Mouse (Mus musculus) ovary, postnatal 14 days (tissue): ENCODE results near the gene Gm21797.
"Not testable (repeated sequence)": the region's sequence is repeated elsewhere in the genome, so short reads cannot be mapped to it uniquely, and the experiment has no call there.

Experiments used
- DNase-seq: peaks from one replicate; pipeline ENCODE4 v3.0.0; 2022; ENCODE audit warnings: low spot score

Gene Gm21797

DNA sequence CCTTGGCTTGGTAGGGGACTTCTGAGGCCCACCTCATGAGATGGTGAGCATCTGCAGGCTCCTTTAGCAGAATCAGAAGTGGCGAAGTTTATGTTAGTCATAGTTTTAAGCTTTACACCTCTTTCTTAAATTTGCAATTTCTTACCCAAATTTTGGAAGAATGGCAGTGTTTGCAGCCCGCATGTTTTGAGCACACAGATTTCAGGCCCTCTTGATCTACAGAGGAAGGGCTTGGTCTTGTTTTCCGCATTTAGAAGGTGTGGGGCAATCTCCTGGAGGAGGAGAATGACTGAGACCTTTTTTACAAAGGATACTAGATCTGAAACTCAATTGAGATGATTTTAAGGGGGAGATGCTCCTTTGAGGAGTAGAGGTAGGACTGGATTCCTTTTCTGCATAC, at the start of gene Gm21797:
Gene Gm21797 (minus strand): TSS at position 101 of the 400 bp plus-strand sequence.
- not testable (repeated sequence) for DNase-seq

DNA sequence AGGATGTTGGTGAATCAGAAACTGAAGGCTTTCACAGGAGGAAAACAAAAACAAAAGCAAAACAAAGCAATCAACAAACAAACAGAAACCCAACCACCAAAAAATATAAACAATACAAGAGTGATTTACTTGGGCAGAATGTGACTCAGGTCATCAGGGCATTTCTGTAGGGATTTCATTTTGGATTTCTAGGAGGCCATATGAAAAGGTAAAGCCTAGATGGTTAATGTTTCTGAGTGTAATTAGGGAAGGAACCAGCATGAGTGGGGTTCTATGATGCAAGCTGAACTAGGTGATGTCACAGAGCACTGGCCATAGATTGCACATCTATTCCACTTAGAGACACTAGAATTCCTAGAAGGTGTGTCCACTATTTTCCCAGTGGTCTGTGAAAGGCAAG, 29.0 kb upstream of the Gm21797 start, which contains the start of gene Gm20795:
Gene Gm20795 (plus strand): TSS at position 301 of the 400 bp plus-strand sequence.
- DNase-seq = not testable (repeated sequence)
